ENCODE assay signal across 13 mouse cellular contexts in the genomic region with DNA sequence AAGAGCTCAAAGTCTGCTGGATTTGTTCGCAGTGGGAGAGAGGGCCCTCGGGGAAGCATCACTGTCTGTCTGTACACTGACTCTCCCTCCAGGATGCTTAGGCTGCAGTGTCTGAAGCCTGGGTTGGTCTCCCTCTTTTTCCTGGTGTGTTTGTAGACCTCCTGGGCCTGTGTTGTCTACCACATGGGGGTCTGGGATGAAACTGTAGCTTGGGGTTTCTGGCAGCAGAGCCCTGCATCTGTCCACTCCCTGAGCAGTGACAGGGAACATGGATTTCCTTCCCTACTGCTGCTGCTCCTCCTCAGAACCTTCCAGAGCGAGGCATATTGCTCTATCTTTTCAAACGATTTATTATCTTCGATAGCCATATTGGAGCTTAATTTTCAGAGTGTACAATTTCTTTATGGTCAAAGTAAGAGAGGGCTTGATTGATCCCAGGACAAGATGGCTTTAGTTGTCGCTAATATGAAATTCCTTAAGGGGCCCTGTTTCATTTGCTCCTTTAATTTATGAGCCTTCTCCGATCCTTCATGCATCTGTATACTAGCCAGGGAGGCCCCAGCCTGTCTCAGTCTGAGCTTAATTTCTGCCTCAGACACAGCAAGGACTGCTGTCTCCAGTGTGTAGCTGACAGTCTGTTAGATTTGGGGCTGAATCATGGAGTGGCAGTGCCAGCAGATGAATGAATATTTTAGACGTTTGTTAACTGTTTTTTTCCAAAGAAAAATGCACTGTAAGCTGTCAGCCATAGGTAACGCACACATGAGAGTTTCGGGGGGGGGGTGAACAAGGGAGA.
DNase-seq lines count a peak whose midpoint lies in the region; ATAC-seq lines count a peak whose summit lies in the region.
"Had no signal": no experiment of that assay in that cellular context is flagged by ENCODE, and none has a peak within 500 bp of the region (broad histone marks: within the 10 kb centered on the region; RNA-seq: fewer than 3 reads in every experiment).

No protein-coding gene starts in this region.

- no peak overlapping the region for H3K4me3 ChIP-seq in forebrain, embryonic 13.5 days
- no peak overlapping the region for H3K4me3 ChIP-seq in forebrain, embryonic 11.5 days (ENCODE audit: low read depth, low read length)
- no peak overlapping the region for H3K4me3 ChIP-seq in kidney, embryonic 14.5 days (ENCODE audit: low read length)
- H3K4me3 ChIP-seq in midbrain, embryonic 15.5 days = no peak overlapping the region

- H3K36me3 ChIP-seq in forebrain, embryonic 13.5 days (ENCODE audit: poor library complexity, severe bottlenecking) = no peaks in the 10 kb centered on the region
- no peaks in the 10 kb centered on the region for H3K36me3 ChIP-seq in forebrain, embryonic 11.5 days (ENCODE audit: control insufficient read depth, insufficient read depth, low read length)
- H3K36me3 ChIP-seq in kidney, embryonic 14.5 days (ENCODE audit: control insufficient read depth, insufficient read depth, low read length) = no peaks in the 10 kb centered on the region
- no peaks in the 10 kb centered on the region for H3K36me3 ChIP-seq in midbrain, embryonic 15.5 days (replicated peaks)
- H3K36me3 ChIP-seq: G1E had no signal

- WGBS in forebrain, embryonic 13.5 days = 78% methylated on average over 10 of the region's 10 CpGs
- 84% methylated on average over 10 of the region's 10 CpGs for WGBS in forebrain, embryonic 11.5 days
- WGBS in kidney, embryonic 14.5 days = 47% methylated on average over 10 of the region's 10 CpGs
- WGBS in midbrain, embryonic 15.5 days = 61% methylated on average over 10 of the region's 10 CpGs

- H3K9me3 ChIP-seq in forebrain, embryonic 13.5 days (replicated peaks) = no peaks in the 10 kb centered on the region
- no peaks in the 10 kb centered on the region for H3K9me3 ChIP-seq in forebrain, embryonic 11.5 days (ENCODE audit: control insufficient read depth, low read length)
- H3K9me3 ChIP-seq in kidney, embryonic 14.5 days (ENCODE audit: control insufficient read depth, low read length) = no peaks in the 10 kb centered on the region
- no peaks in the 10 kb centered on the region for H3K9me3 ChIP-seq in midbrain, embryonic 15.5 days

- peak overlapping the region; percentile 4; the same call in 1 of the 2 replicates for H3K9ac ChIP-seq in forebrain, embryonic 13.5 days
- H3K9ac ChIP-seq in forebrain, embryonic 11.5 days (ENCODE audit: low read length) = no peak overlapping the region
- no peak overlapping the region for H3K9ac ChIP-seq in kidney, embryonic 14.5 days (ENCODE audit: low read depth, low read length)
- H3K9ac ChIP-seq in midbrain, embryonic 15.5 days = no peak overlapping the region

- H3K4me1 ChIP-seq in forebrain, embryonic 13.5 days = peaks cover 42% of the 10 kb centered on the region
- H3K4me1 ChIP-seq in forebrain, embryonic 11.5 days (replicated peaks; ENCODE audit: control insufficient read depth, insufficient read depth, low read length) = no peaks in the 10 kb centered on the region; the same call in 1 of the 2 replicates
- H3K4me1 ChIP-seq in kidney, embryonic 14.5 days (ENCODE audit: control insufficient read depth, insufficient read depth, low read length) = peaks cover 36% of the 10 kb centered on the region
- peaks cover 40% of the 10 kb centered on the region for H3K4me1 ChIP-seq in midbrain, embryonic 15.5 days

- H3K4me2 ChIP-seq in forebrain, embryonic 13.5 days = no peak overlapping the region
- no peak overlapping the region for H3K4me2 ChIP-seq in forebrain, embryonic 11.5 days (ENCODE audit: low read depth, low read length, severe bottlenecking)
- H3K4me2 ChIP-seq in kidney, embryonic 14.5 days (replicated peaks; ENCODE audit: low read depth, low read length) = no peak overlapping the region
- no peak overlapping the region for H3K4me2 ChIP-seq in midbrain, embryonic 15.5 days
- H3K4me2 ChIP-seq: heart, embryonic 11.5 days; liver, embryonic 11.5 days had no signal

- no peaks in the 10 kb centered on the region for H3K27me3 ChIP-seq in forebrain, embryonic 13.5 days
- H3K27me3 ChIP-seq in forebrain, embryonic 11.5 days (ENCODE audit: control insufficient read depth, insufficient read depth, low read length) = no peaks in the 10 kb centered on the region
- no peaks in the 10 kb centered on the region for H3K27me3 ChIP-seq in kidney, embryonic 14.5 days (ENCODE audit: control insufficient read depth, insufficient read depth, low read length)
- no peaks in the 10 kb centered on the region for H3K27me3 ChIP-seq in midbrain, embryonic 15.5 days (replicated peaks)

- no peak for DNase-seq in forebrain, embryonic 11.5 days (ENCODE audit: low spot score)
- no peak for DNase-seq in kidney, postnatal 10 days
- peak; percentile 23 for DNase-seq in cerebellum, adult 11-12 months
- no peak for DNase-seq in liver
- DNase-seq in layer of hippocampus, adult 9-11 months = no peak
- DNase-seq: kidney, adult 2 months had no signal

- peak overlapping the region; percentile 3 for H3K27ac ChIP-seq in forebrain, embryonic 13.5 days
- no peak overlapping the region for H3K27ac ChIP-seq in forebrain, embryonic 11.5 days (ENCODE audit: low read depth, low read length)
- no peak overlapping the region; the same call in 1 of the 2 replicates for H3K27ac ChIP-seq in kidney, embryonic 14.5 days (ENCODE audit: low read depth, low read length)
- H3K27ac ChIP-seq in midbrain, embryonic 15.5 days = peak overlapping the region; percentile 22; the same call in 1 of the 2 replicates

- peak; percentile 75; the same call in 1 of the 2 replicates for ATAC-seq in forebrain, embryonic 13.5 days
- no peak for ATAC-seq in forebrain, embryonic 11.5 days (replicated peaks; ENCODE audit: low FRiP score)
- peak; percentile 62; the same call in 1 of the 2 replicates for ATAC-seq in kidney, embryonic 14.5 days (ENCODE audit: low FRiP score, low TSS enrichment)
- ATAC-seq in midbrain, embryonic 15.5 days (replicated peaks) = no peak; the same call in 1 of the 2 replicates
- ATAC-seq: activated CD4-positive, CD25-positive, alpha-beta regulatory T cell, adult 4 months had no signal

Comparison
In these comparisons a context has a peak if more than half of its experiments do, and no peak if none do; other contexts are left out.
1. ATAC-seq: peak in forebrain, embryonic 13.5 days (single experiment) and kidney, embryonic 14.5 days (single experiment); none in forebrain, embryonic 11.5 days (single experiment) and midbrain, embryonic 15.5 days (single experiment).
2. H3K27ac ChIP-seq: peak in forebrain, embryonic 13.5 days (single experiment) and midbrain, embryonic 15.5 days (single experiment); none in forebrain, embryonic 11.5 days (single experiment) and kidney, embryonic 14.5 days (single experiment).